Mouse (Mus musculus): Measurements from ENCODE around the gene Cep78. TPM values are rescaled to one million over a fixed set of nuclear protein-coding genes. Genes with fewer than 3 reads are reported as not detected.

Gene Cep78
- polyA plus RNA-seq, 1 experiment from 2014 or later, result 52.6 TPM

- no peaks in the 10 kb centered on the region for H3K4me1 ChIP-seq (replicated peaks; ENCODE audit: control insufficient read depth, insufficient read depth, low read length)
- DNase-seq (ENCODE audit: low spot score), result no peak
- no peak for ATAC-seq (ENCODE audit: low FRiP score)
- no peak overlapping the region for H3K9ac ChIP-seq (ENCODE audit: low read depth, low read length)
- no peak overlapping the region for H3K4me2 ChIP-seq (replicated peaks; ENCODE audit: low read depth, low read length)
- no peaks in the 10 kb centered on the region for H3K36me3 ChIP-seq (ENCODE audit: control insufficient read depth, insufficient read depth, low read length)
- no peak overlapping the region for H3K27ac ChIP-seq (ENCODE audit: low read depth, low read length)
- no peaks in the 10 kb centered on the region for H3K9me3 ChIP-seq (ENCODE audit: control insufficient read depth, low read length)
- H3K4me3 ChIP-seq (ENCODE audit: low read depth, low read length), result no peak overlapping the region
- 100% methylated on average over 1 of the region's 1 CpGs for WGBS
- no peaks in the 10 kb centered on the region for H3K27me3 ChIP-seq (ENCODE audit: control insufficient read depth, insufficient read depth, low read length)
Measured at GRCm38 (mm10) chr19:15910488-15910887, 74.3 kb downstream of the Cep78 start.

GRCm38 (mm10) chr19:15908016-15908415, 76.8 kb downstream of the Cep78 start:
- H3K9me3 ChIP-seq (ENCODE audit: control insufficient read depth, low read length), result no peaks in the 10 kb centered on the region
- DNase-seq (ENCODE audit: low spot score) (no peak), ATAC-seq (ENCODE audit: low FRiP score) (no peak)
- no peak overlapping the region for H3K4me2 ChIP-seq (replicated peaks; ENCODE audit: low read depth, low read length)
- no peak overlapping the region for H3K4me3 ChIP-seq (ENCODE audit: low read depth, low read length)
- no peak overlapping the region for H3K27ac ChIP-seq (ENCODE audit: low read depth, low read length)
- H3K9ac ChIP-seq (ENCODE audit: low read depth, low read length), result no peak overlapping the region
- no peaks in the 10 kb centered on the region for H3K36me3 ChIP-seq (ENCODE audit: control insufficient read depth, insufficient read depth, low read length)
- H3K4me1 ChIP-seq (replicated peaks; ENCODE audit: control insufficient read depth, insufficient read depth, low read length), result no peaks in the 10 kb centered on the region
- WGBS, result 92% methylated on average over 5 of the region's 5 CpGs
- H3K27me3 ChIP-seq (ENCODE audit: control insufficient read depth, insufficient read depth, low read length), result no peaks in the 10 kb centered on the region

Other genes with a start within 250 kb of the Cep78 start
- 107 and 116 TPM in 2 replicates for gene Psat1, start 37.7 kb downstream of the Cep78 start, polyA plus RNA-seq (2014; fragmentation: Nextera tagmentation; extraction: Ambion mirVana)
- gene Gnaq, start 147.8 kb upstream of the Cep78 start, polyA plus RNA-seq (2014; fragmentation: Nextera tagmentation; extraction: Ambion mirVana), result 23.2 and 25.4 TPM in 2 replicates

All from hindbrain, embryonic 11.5 days (tissue).